9 mouse cellular contexts compared by ENCODE assay signal in genomic region chr13:32660294-32660693, GRCm38 (mm10).
DNase-seq lines count a peak whose midpoint lies in the region; ATAC-seq and TF ChIP-seq lines count a peak whose summit lies in the region.
"Had no signal": no experiment of that assay in that cellular context is flagged by ENCODE, and none has a peak within 500 bp of the region (broad histone marks: within the 10 kb centered on the region; RNA-seq: fewer than 3 reads in every experiment).

No protein-coding gene starts in this region.

- no peak overlapping the region for H3K4me2 ChIP-seq in heart, embryonic 11.5 days
- H3K4me2 ChIP-seq in forebrain, postnatal 0 days (ENCODE audit: low read depth), result no peak overlapping the region

- no peaks in the 10 kb centered on the region for H3K36me3 ChIP-seq in heart, embryonic 11.5 days (ENCODE audit: control insufficient read depth, insufficient read depth, low read length)
- no peaks in the 10 kb centered on the region for H3K36me3 ChIP-seq in forebrain, postnatal 0 days (ENCODE audit: insufficient read depth)
- H3K36me3 ChIP-seq: G1E had no signal

- peak; percentile 13 for DNase-seq in kidney, adult 9 months
- DNase-seq in kidney, postnatal 10 days, result no peak
- DNase-seq in adipocyte (ENCODE audit: low spot score), result peak; percentile 67
- DNase-seq in right cerebral cortex, postnatal 36 days (ENCODE audit: low spot score in 2 of 2), result no peak
- no peak for DNase-seq in forebrain, postnatal 0 days

- peaks cover 3% of the 10 kb centered on the region; the same call in 1 of the 2 replicates for H3K27me3 ChIP-seq in heart, embryonic 11.5 days (ENCODE audit: control insufficient read depth, insufficient read depth, low read length)
- H3K27me3 ChIP-seq in forebrain, postnatal 0 days (ENCODE audit: insufficient read depth, low read length), result no peaks in the 10 kb centered on the region

- no peak overlapping the region for H3K9ac ChIP-seq in heart, embryonic 11.5 days (ENCODE audit: low read depth, low read length)
- no peak overlapping the region for H3K9ac ChIP-seq in forebrain, postnatal 0 days

- peak overlapping the region; percentile 17; the same call in 1 of the 2 replicates for H3K27ac ChIP-seq in heart, embryonic 11.5 days (ENCODE audit: low read depth, low read length)
- H3K27ac ChIP-seq in forebrain, postnatal 0 days (ENCODE audit: low read depth, low read length), result no peak overlapping the region

- no peak for TF ChIP-seq CTCF in forebrain, postnatal 0 days (IDR thresholded peaks at IDR 0.05; ENCODE audit: low read depth)

- peaks cover 7% of the 10 kb centered on the region for H3K4me1 ChIP-seq in heart, embryonic 11.5 days (ENCODE audit: control insufficient read depth, insufficient read depth, low read length)
- H3K4me1 ChIP-seq in forebrain, postnatal 0 days (ENCODE audit: insufficient read depth), result no peaks in the 10 kb centered on the region

- H3K9me3 ChIP-seq in heart, embryonic 11.5 days (replicated peaks; ENCODE audit: control insufficient read depth, low read length), result no peaks in the 10 kb centered on the region
- H3K9me3 ChIP-seq in forebrain, postnatal 0 days (ENCODE audit: low read length), result no peaks in the 10 kb centered on the region
- H3K9me3 ChIP-seq: G1E had no signal

- 27% methylated on average over 4 of the region's 4 CpGs for WGBS in heart, embryonic 11.5 days (ENCODE audit: insufficient replicate concordance)
- 75% methylated on average over 4 of the region's 4 CpGs for WGBS in forebrain, postnatal 0 days

- H3K4me3 ChIP-seq in heart, embryonic 11.5 days (ENCODE audit: low read depth, low read length), result no peak overlapping the region
- H3K4me3 ChIP-seq in forebrain, postnatal 0 days (ENCODE audit: low read depth, low read length), result no peak overlapping the region

- ATAC-seq in heart, embryonic 11.5 days (replicated peaks; ENCODE audit: insufficient number of reproducible peaks, low FRiP score, low TSS enrichment), result no peak
- 0 out of 2 replicates have a peak, but pooled peaks have one; percentile 17 for ATAC-seq in megakaryocyte progenitor cell, adult 5-6 weeks (replicated peaks; ENCODE audit: poor library complexity)
- ATAC-seq in erythroid progenitor cell, adult 5-6 weeks (replicated peaks; ENCODE audit: low FRiP score, poor library complexity, severe bottlenecking), result no peak
- ATAC-seq in forebrain, postnatal 0 days, result no peak

Comparison
In these comparisons a context has a peak if more than half of its experiments do, and no peak if none do; other contexts are left out.
1. DNase-seq: peak in kidney, adult 9 months (single experiment) and adipocyte (single experiment); none in kidney, postnatal 10 days (single experiment), right cerebral cortex, postnatal 36 days (0 of 2) and forebrain, postnatal 0 days (single experiment).